Mouse (Mus musculus) cerebellum, postnatal 14 days (tissue): ENCODE measurements around the gene Calml3.
A peak's percentile ranks its signal among the peaks of the same experiment; 100 is the strongest.
"Not testable (repeated sequence)": the region's sequence is repeated elsewhere in the genome, so short reads cannot be mapped to it uniquely, and the experiment has no call there.

Experiments
- DNase-seq, 2 experiments: peaks; one replicate each; pipeline ENCODE4 v3.0.0; 2021; ENCODE audit warnings: mixed read lengths in 2 of 2

The Calml3 gene

GRCm38 (mm10) chr13:3804186-3804585 lies at the start of gene Calml3:
TSS of gene Calml3 (minus strand) at chr13:3804316.
- DNase-seq: peak in 1 of 2 experiments; percentile 5

DNA sequence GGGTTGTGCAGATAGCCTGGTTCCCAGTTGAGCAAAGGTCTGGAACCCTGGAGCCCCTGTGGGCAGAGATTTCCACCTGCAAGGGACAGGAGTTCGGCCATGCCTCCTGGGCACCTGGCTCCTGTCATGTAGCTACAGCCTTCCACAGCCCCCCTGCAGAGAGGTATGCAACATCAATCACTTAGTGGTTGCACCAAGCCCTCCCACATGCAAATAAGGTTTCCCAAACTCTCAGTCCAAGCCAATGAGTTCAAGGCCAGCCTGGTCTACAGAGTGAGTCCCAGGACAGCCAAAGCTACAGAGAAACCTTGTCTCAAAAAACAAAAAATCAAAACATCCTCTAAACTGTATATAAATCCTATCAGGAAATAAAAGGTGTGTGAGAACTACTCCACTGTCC lies 46.2 kb upstream of the Calml3 start:
- no peak for DNase-seq

GRCm38 (mm10) chr13:3840662-3841061 lies 36.5 kb upstream of the Calml3 start:
- not testable (repeated sequence) for DNase-seq

DNA sequence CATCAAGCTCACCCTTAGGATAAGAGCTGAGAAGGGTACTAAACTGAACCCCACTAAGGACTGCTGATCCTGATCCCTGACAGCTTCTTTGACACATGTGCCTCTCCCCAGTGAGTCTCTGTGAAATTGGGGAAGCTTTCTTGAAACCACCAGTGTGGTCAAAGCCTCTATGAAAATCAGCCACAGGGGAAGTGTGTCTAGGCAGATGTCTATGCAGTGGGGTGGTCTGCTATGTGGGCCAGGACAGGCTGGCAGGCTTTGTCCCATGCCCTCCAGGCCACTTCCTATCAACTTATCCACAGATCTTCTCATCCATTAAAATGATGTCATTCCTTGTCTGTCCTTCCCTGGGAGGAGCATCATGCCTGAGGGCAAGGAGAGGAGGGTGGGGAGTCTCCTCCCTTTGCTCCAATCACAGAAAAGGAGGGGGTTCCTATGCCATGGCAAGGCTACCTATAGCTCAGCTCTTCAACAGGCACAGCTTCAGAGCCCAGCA lies 33.2 kb upstream of the Calml3 start, which contains the start of gene Calm4:
Gene Calm4 (plus strand): TSS at position 446 of the 496 bp plus-strand sequence.
- not testable (repeated sequence) for DNase-seq

- DNase-seq: not testable (repeated sequence)
Measured at GRCm38 (mm10) chr13:3833644-3834043, 29.5 kb upstream of the Calml3 start.

DNA sequence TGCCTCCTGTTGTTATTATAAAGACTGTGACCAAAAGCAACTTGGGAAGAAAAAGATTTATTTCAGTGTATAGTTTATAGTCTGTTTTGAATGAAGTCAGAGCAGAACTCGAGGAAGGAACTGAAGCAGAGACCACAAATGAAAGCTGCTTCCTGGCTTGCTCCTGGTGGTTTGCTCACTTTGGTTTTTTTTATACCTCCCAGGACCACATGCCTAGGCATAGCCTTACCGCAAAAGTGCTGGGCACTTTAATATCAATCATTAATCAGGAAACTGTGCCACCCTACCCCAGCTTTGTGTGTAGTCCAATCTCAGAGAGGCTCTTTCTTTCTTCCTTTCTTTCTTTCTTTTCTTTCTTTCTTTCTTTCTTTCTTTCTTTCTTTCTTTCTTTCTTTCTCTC lies 28.3 kb upstream of the Calml3 start:
- no peak for DNase-seq

DNA sequence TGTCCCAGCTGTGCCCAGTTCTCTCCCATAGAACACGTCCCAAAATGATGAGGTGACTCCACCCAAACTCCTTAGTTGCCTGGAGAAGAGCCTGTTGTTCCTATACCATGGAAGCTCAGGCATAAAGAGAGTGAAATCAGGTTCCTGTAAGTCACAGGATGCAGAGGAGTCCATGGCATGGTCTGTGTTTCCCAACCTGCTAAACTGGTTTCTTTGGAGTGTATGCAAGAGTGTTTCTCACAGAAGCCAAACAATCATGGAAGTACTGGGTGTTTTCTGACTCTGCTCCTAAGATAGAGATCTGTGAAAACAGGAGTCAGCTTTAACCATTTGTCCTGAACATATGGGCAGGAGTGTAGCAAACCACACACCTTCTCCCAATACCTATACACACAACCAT lies 27.9 kb upstream of the Calml3 start:
- DNase-seq: no peak

DNA sequence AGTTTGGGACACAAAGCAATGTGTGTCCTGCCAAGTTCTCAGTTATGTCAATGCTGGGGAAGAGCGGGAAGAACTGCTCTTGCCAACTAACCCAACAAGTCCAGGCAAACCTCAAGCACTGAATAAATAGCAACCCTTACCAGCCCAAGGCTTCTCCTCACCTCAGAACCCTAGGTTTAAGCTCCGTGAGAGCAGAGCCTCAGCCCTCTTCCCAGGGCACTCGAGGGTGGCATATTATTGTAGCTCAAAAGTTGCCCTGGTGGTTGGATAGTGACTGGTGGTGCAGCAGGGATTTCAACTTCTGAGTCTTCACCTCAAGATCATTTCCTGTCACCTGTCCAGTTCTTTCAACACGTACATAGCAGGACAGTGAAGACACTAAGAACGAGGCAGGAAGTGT lies 27.4 kb upstream of the Calml3 start:
- no peak for DNase-seq

DNA sequence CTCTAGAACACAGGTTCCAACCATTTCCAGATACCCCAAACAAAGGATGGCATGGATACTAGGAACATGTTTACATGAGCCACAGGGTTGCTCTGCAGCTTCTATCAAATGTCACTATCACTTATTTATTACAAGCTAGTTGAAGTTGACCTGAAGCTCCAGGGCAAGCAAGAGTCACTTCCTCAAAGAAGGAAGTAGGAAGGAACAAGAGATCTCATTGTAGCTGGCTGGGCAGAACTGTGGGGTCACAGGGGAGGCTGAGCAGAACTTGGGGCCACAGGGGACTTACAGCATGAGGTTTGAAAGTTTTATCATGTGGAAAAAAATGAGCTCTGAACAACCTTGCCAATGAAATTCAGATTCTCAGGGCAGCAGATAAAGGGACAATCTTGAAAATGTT lies 21.6 kb upstream of the Calml3 start:
- no peak for DNase-seq

GRCm38 (mm10) chr13:3822105-3822504 lies 18.0 kb upstream of the Calml3 start:
- no peak for DNase-seq

- no peak for DNase-seq
Measured at GRCm38 (mm10) chr13:3818740-3819076, 14.6 kb upstream of the Calml3 start.

DNA sequence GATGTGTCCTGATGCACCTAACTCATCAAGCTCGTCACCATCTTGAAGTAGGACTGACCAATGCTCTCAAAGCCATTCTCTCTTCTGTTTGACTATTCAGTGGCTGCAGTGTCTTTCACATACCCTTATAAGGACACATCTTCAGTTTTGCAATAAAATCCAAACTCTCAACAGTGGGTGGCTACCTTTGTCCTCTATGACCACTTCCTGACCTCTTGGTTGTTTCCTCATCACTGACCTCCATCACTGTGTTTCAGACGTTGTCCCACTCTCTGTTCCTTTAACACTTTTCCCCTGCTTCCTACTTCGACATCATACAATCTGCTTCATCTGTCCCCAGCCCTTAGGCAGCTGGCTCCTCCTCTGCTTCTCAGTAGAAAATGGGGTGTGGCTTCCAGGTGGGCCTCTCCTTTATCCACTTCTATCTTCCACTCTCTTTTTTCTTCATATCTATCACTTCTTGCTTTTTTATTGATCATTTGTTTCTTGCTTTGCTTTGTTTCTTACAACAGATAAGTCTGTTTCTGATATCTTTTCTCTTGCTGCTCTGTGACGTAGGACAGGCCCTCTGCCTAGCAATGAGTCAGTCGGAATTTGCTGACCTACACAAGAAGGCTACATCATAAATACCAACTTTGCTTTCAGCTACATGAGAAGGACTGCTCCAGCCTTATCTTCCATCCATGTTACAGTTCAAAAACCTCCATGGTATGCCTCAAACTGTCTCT lies 14.1 kb upstream of the Calml3 start:
- no peak for DNase-seq

GRCm38 (mm10) chr13:3807131-3807827 lies 3.2 kb upstream of the Calml3 start:
- no peak for DNase-seq

GRCm38 (mm10) chr13:3805638-3806037 lies 1.5 kb upstream of the Calml3 start:
- no peak for DNase-seq

GRCm38 (mm10) chr13:3805132-3805531 lies 1.0 kb upstream of the Calml3 start:
- DNase-seq: no peak

DNA sequence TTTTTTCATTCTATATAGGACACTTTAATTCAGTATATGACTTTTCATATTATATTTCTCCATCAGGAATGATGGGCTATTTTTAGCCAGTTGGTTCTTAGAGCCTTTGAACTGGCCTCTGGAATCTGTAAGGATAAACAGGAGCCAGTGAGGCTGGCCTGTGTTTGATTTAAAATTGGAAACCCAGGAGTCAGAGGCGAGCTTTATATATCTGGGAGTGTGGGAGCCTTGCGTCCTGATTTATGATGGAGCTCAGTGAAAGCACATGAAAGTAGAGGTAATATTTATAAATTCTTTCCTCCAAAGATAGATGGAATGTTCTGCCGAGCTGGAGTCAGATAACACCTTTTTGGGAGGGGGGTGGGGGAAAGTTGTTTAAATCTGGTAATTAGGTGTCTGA lies 4.7 kb downstream of the Calml3 start:
- no peak for DNase-seq

DNA sequence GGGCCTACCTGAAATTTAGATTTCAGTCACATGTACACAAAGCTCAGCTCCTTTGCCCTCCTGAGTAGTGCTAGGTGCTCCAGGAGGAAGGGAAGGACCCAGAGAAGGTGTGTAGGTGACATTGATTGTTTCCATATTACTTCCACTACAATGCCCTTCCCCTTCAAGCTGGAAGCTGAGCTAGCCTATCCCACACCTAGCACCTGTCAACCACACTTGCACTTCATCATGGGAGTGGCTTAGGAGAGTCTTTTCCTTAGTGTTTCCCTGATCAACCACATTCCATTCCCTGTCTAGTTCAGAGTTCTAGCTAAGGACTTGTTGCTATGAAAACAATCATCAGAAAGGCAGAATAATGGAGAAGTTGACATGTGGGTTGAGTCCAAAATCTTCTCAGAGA lies 5.4 kb downstream of the Calml3 start:
- DNase-seq: no peak

DNA sequence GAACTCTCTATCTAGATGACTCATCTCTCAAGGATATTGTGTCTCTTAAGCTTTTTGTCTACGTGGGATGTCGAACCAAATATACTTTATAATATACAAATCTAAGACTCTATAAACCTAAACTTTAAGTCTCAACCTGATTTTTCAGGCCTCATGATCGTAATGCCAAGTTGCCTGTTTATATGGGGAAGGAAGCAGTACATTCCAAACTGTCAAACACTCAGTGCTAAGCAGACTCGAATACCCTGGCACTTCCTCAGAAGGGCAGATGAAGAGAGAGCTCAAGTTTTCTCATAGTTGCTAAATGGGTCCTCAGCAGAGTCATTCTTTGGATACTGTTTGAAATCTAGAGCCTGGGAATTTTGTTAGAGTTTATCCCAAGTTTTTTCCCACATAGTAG lies 7.5 kb downstream of the Calml3 start:
- DNase-seq: no peak

DNA sequence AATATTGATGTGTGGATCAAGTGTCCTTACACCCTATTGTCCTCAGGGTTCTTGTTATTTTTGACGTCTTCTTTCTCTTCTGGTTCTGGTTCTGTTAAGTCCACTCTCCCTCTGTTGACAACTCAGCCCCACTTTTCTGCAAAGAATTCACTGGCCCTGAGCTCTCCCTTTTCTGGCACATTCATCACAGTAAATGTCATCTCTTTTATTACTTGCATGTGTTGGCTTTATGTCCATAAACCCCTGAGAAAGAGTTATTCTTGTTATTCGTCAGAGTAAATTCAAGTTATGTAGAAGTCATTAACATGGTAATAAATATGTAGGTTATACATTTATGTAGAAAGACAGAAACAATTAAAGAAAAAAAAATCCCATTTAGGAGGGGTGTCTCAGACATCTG lies 14.6 kb downstream of the Calml3 start:
- DNase-seq: no peak

GRCm38 (mm10) chr13:3788588-3788987 lies 15.5 kb downstream of the Calml3 start:
- no peak for DNase-seq

- no peak for DNase-seq
Measured at GRCm38 (mm10) chr13:3787644-3788043, 16.5 kb downstream of the Calml3 start.

DNA sequence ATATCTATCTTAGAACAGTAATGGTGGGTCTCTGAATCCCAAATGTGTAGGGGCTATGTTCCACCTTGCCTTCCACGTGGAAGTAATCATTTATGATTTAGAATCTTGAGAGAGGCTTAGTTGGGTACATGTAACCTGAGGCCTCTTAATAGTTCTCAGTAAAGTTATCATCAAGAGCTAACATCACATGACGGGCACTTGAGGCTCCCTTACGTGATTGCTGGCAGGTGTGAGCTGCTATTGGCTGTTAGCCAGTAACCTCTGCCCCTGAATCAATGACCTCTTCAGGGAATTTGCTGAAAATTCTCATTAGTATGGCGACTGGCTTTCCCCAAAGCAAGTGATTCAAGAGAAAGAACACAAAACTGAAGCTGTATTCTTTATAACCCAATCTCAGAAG lies 17.0 kb downstream of the Calml3 start:
- no peak for DNase-seq

GRCm38 (mm10) chr13:3783621-3784020 lies 20.5 kb downstream of the Calml3 start:
- DNase-seq: no peak

DNA sequence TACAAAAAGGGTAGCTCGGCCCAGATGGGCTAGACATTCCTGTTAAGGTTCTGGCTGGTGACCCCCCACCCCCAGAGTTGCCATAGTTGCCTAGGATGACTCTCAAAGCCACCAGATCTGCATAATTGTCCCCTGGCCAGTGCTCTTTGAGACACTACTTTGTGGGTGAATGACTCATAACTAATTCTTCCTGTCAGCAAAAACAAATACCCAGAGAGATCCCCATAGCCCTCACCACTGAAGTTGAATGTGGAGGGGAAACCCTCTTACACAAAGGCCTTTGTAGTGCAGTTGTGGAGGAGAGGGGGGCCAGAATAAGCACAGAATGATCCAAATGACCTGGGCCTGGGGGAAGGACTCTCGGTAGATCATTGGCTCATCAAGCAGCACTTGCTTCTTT lies 21.6 kb downstream of the Calml3 start:
- DNase-seq: no peak
